Mouse (Mus musculus): ENCODE measurements around the gene Mid2. TPM values are rescaled to one million over a fixed set of nuclear protein-coding genes. Genes with fewer than 3 reads are reported as not detected.

Gene Mid2
- polyA plus RNA-seq, 1 experiment from 2014 or later: 6.6 TPM

- Histone ChIP-seq H3K4me3 (ENCODE audit: low read depth, low read length) (no peak within 1 kb of the TSS), H3K27ac (ENCODE audit: low read depth, low read length) (no peak within 1 kb of the TSS), H3K27me3 (ENCODE audit: control insufficient read depth, insufficient read depth, low read length) (no peaks in the 10 kb centered on the region), H3K4me1 (ENCODE audit: control insufficient read depth, insufficient read depth, low read length) (no peaks in the 10 kb centered on the region), H3K36me3 (ENCODE audit: control insufficient read depth, insufficient read depth, low read length) (no peaks in the 10 kb centered on the region), H3K4me2 (ENCODE audit: low read depth) (no peak within 1 kb of the TSS), H3K9ac (ENCODE audit: low read length) (no peak within 1 kb of the TSS), H3K9me3 (ENCODE audit: control insufficient read depth, low read length) (no peaks in the 10 kb centered on the region)
- DNase-seq (ENCODE audit: low spot score) (no peak), ATAC-seq (ENCODE audit: insufficient read depth, low FRiP score, low TSS enrichment) (no peak)
- WGBS: 92% methylated on average over 22 of the region's 22 CpGs
Observed at GRCm38 (mm10) chrX:140813312-140814006, 149.1 kb downstream of the Mid2 start, which contains the start of gene Tex13b. Gene Tex13b, minus strand, starts transcription at chrX:140813433.

Other genes starting within 250 kb of the Mid2 start
- gene Prps1, start 208.0 kb upstream of the Mid2 start, polyA plus RNA-seq (2014; fragmentation: Nextera tagmentation; extraction: Ambion mirVana): 82.4 and 83.8 TPM in 2 replicates
- gene Tsc22d3, start 63.9 kb upstream of the Mid2 start, polyA plus RNA-seq (2014; fragmentation: Nextera tagmentation; extraction: Ambion mirVana): 145 and 153 TPM in 2 replicates
- not detected in 2 replicates for gene Tex13b, start 148.8 kb downstream of the Mid2 start, polyA plus RNA-seq (2014; fragmentation: Nextera tagmentation; extraction: Ambion mirVana)
- gene Vsig1, start 243.0 kb downstream of the Mid2 start, polyA plus RNA-seq (2014; fragmentation: Nextera tagmentation; extraction: Ambion mirVana): 0.11 TPM in 1 of 2 replicates, not detected in the other

Measured in neural tube, embryonic 11.5 days (tissue).